Mouse (Mus musculus) MEL (cell line): ENCODE data around the gene Mgat1. TPM values are rescaled to one million over a fixed set of nuclear protein-coding genes. Genes with fewer than 3 reads are reported as not detected.
"Not testable (repeated sequence)": the region's sequence is repeated elsewhere in the genome, so short reads cannot be mapped to it uniquely, and the experiment has no call there.

Experiments
- DNase-seq: peaks from one replicate; pipeline ENCODE4 v3.0.0; 2011; ENCODE audit warnings: low read depth, low spot score
- H3K27ac ChIP-seq: 2 replicates; pipeline ENCODE4 v1.5.1; 2012; ENCODE audit warnings: low read depth, mild to moderate bottlenecking, control low read depth, low read length, moderate library complexity; ENCODE audit not compliant: control insufficient read depth
- H3K27me3 ChIP-seq, 2 experiments: fragments of 150-350 bp in 1 of 2; sonication (generic) in 1 of 2; 2 replicates each; pipeline ENCODE4 v1.6.1; 2012; ENCODE audit warnings: low read length in 2 of 2, mild to moderate bottlenecking in 2 of 2, improper control_type of control experiment in 1 of 2, moderate library complexity in 1 of 2; ENCODE audit not compliant: insufficient read depth in 2 of 2, control insufficient read depth in 1 of 2
- H3K36me3 ChIP-seq, 2 experiments: 2 replicates each; pipeline ENCODE4 v1.6.1; 2012 to 2014; ENCODE audit warnings: low read length in 2 of 2, improper control_type of control experiment in 1 of 2, inconsistent platforms in 1 of 2, mild to moderate bottlenecking in 1 of 2; ENCODE audit not compliant: insufficient read depth in 2 of 2, control insufficient read depth in 1 of 2
- H3K4me1 ChIP-seq, 2 experiments: fragments of 150-350 bp in 1 of 2; sonication (generic) in 1 of 2; 2 replicates each; pipeline ENCODE4 v1.6.1; 2012; ENCODE audit warnings: low read length in 2 of 2, improper control_type of control experiment in 1 of 2, mild to moderate bottlenecking in 1 of 2; ENCODE audit not compliant: insufficient read depth in 2 of 2, control insufficient read depth in 1 of 2
- H3K4me3 ChIP-seq, 2 experiments: fragments of 150-350 bp in 1 of 2; sonication (generic) in 1 of 2; 2 replicates each; pipeline ENCODE4 v1.5.1; 2012; ENCODE audit warnings: low read depth in 2 of 2, low read length in 2 of 2, mild to moderate bottlenecking in 2 of 2, moderate library complexity in 2 of 2, control low read depth in 1 of 2, improper control_type of control experiment in 1 of 2; ENCODE audit not compliant: control insufficient read depth in 1 of 2, insufficient read depth in 1 of 2
- H3K79me2 ChIP-seq: 2 replicates; pipeline ENCODE4 v1.6.1; 2012; ENCODE audit warnings: mild to moderate bottlenecking, low read length, moderate library complexity; ENCODE audit not compliant: control insufficient read depth, poor library complexity, insufficient read depth
- H3K9ac ChIP-seq: 2 replicates; pipeline ENCODE4 v1.6.1; 2012; ENCODE audit warnings: low read depth, mild to moderate bottlenecking, control low read depth, low read length, moderate library complexity; ENCODE audit not compliant: control insufficient read depth, poor library complexity, severe bottlenecking
- H3K9me3 ChIP-seq: fragments of 150-350 bp; sonication (generic); replicated peaks from 2 replicates; pipeline ENCODE4 v1.6.1; 2012; ENCODE audit warnings: mild to moderate bottlenecking, low read length, improper control_type of control experiment, moderate library complexity; ENCODE audit not compliant: insufficient read depth
- BHLHE40 ChIP-seq: IDR thresholded peaks from 2 replicates; pipeline ENCODE4 v1.6.1; 2012; ENCODE audit warnings: low read depth, mild to moderate bottlenecking, inconsistent platforms, low read length, improper control_type of control experiment, borderline replicate concordance
- ELF1 ChIP-seq: IDR thresholded peaks from 2 replicates; pipeline ENCODE4 v1.6.1; 2014; ENCODE audit warnings: low read depth, mild to moderate bottlenecking, inconsistent platforms, low read length, improper control_type of control experiment, moderate library complexity
- TCF12 ChIP-seq: IDR thresholded peaks from 2 replicates; pipeline ENCODE4 v1.6.1; 2014; ENCODE audit warnings: low read depth, mild to moderate bottlenecking, inconsistent platforms, low read length, improper control_type of control experiment, moderate library complexity
- polyA plus RNA-seq, 2 experiments: library from polyadenylated mRNA; stranded (reverse) in 1 of 2; unstranded in 1 of 2; fragments of >175 nt in 1 of 2; fragments of >200 nt in 1 of 2; gene quantifications; 2 replicates each; pipeline versions ENCODE4 v1.2.1 to v1.2.4; 2012; ENCODE audit warnings: low replicate concordance in 2 of 2, low read depth in 1 of 2; ENCODE audit not compliant: insufficient read length in 2 of 2, insufficient read depth in 1 of 2, missing spikeins in 1 of 2
- total RNA-seq: library from RNA; depleted of rRNA; stranded (reverse); fragments of 300-350 nt; gene quantifications from 2 replicates; pipeline ENCODE4 v1.2.3, GENCODE M21; 2012; rRNA removed

Mgat1 gene
- total and polyA plus RNA-seq, 3 experiments, result 41.1 to 44.3 TPM; not detected in 1

GRCm38 (mm10) chr11:49304441-49304840, 60.5 kb downstream of the Mgat1 start, which contains the start of gene Olfr10:
Gene Olfr10, plus strand, starts transcription at chr11:49304741.
- no peaks in the 10 kb centered on the region; the same call in 1 of the 2 replicates for H3K9me3 ChIP-seq
- H3K4me1 ChIP-seq, result no peaks in the 10 kb centered on the region
- H3K27me3 ChIP-seq, result peaks cover 0 to 2% of the 10 kb centered on the region in 2 experiments; a peak in 1 of 4 replicates
- no peak within 1 kb of the TSS for H3K4me3 ChIP-seq
- no peak within 1 kb of the TSS for H3K27ac ChIP-seq
- H3K79me2 ChIP-seq, result no peaks in the 10 kb centered on the region
- H3K36me3 ChIP-seq, result no peaks in the 10 kb centered on the region
- no peak within 1 kb of the TSS for H3K9ac ChIP-seq
- no peak for DNase-seq
- TF ChIP-seq BHLHE40 (no peak), ELF1 (no peak), TCF12 (no peak)

GRCm38 (mm10) chr11:49308547-49308946, 64.6 kb downstream of the Mgat1 start:
- H3K9ac ChIP-seq, H3K36me3 ChIP-seq, H3K79me2 ChIP-seq, H3K27ac ChIP-seq, H3K4me3 ChIP-seq, H3K4me1 ChIP-seq, H3K9me3 ChIP-seq, H3K27me3 ChIP-seq: not testable (repeated sequence)
- DNase-seq, result peak; percentile 18

Other genes starting within 250 kb of the Mgat1 start
- gene 9930111J21Rik2, start 192.9 kb upstream of the Mgat1 start, total RNA-seq, result 0.08 and 0.16 TPM in 2 replicates
- gene 9930111J21Rik2, start 192.9 kb upstream of the Mgat1 start, polyA plus RNA-seq, result under 1 TPM in 1 of 2 experiments, not detected in 1; 0.04 TPM
- gene Tgtp2, start 180.0 kb upstream of the Mgat1 start, total RNA-seq, result 0.75 and 0.77 TPM in 2 replicates
- gene Tgtp2, start 180.0 kb upstream of the Mgat1 start, polyA plus RNA-seq, result under 1 TPM in 1 of 2 experiments, not detected in 1; 0.54 TPM
- 35.2 and 48.0 TPM in 2 replicates for gene Ifi47, start 167.6 kb upstream of the Mgat1 start, total RNA-seq
- gene Ifi47, start 167.6 kb upstream of the Mgat1 start, polyA plus RNA-seq, result 10 to 100 TPM in 1 of 2 experiments, not detected in 1; 26.4 TPM
- gene Olfr1396, start 129.3 kb upstream of the Mgat1 start, total RNA-seq, result not detected in 2 replicates
- gene Olfr1396, start 129.3 kb upstream of the Mgat1 start, polyA plus RNA-seq, result under 1 TPM in 1 of 2 experiments, not detected in 1; 0.06 TPM
- gene Olfr1395, start 101.9 kb upstream of the Mgat1 start, total RNA-seq, result not detected in 2 replicates
- gene Olfr1395, start 101.9 kb upstream of the Mgat1 start, polyA plus RNA-seq, result not detected
- not detected in 2 replicates for gene Olfr1394, start 89.8 kb upstream of the Mgat1 start, total RNA-seq
- not detected for gene Olfr1394, start 89.8 kb upstream of the Mgat1 start, polyA plus RNA-seq
- gene Btnl9, start 57.0 kb upstream of the Mgat1 start, total RNA-seq, result not detected in 2 replicates
- gene Btnl9, start 57.0 kb upstream of the Mgat1 start, polyA plus RNA-seq, result under 1 TPM in 1 of 2 experiments, not detected in 1; 0.03 TPM
- 30.8 and 31.8 TPM in 2 replicates for gene Zfp62, start 40.9 kb upstream of the Mgat1 start, total RNA-seq
- gene Zfp62, start 40.9 kb upstream of the Mgat1 start, polyA plus RNA-seq, result 100 to 1,000 TPM in 1 of 2 experiments, 10 to 100 TPM in 1; 16.7 to 132 TPM
- gene Olfr1393, start 34.1 kb downstream of the Mgat1 start, total RNA-seq, result not detected in 2 replicates
- gene Olfr1393, start 34.1 kb downstream of the Mgat1 start, polyA plus RNA-seq, result not detected
- gene Olfr1392, start 41.1 kb downstream of the Mgat1 start, total RNA-seq, result not detected in 2 replicates
- gene Olfr1392, start 41.1 kb downstream of the Mgat1 start, polyA plus RNA-seq, result not detected
- gene Olfr10, start 60.5 kb downstream of the Mgat1 start, total RNA-seq, result not detected in 2 replicates
- gene Olfr10, start 60.5 kb downstream of the Mgat1 start, polyA plus RNA-seq, result not detected
- gene Olfr1391, start 78.6 kb downstream of the Mgat1 start, total RNA-seq, result not detected in 2 replicates
- not detected for gene Olfr1391, start 78.6 kb downstream of the Mgat1 start, polyA plus RNA-seq
- gene Olfr1390, start 91.0 kb downstream of the Mgat1 start, total RNA-seq, result not detected in 2 replicates
- not detected for gene Olfr1390, start 91.0 kb downstream of the Mgat1 start, polyA plus RNA-seq
- gene Olfr1389, start 178.9 kb downstream of the Mgat1 start, total RNA-seq, result not detected in 2 replicates
- not detected for gene Olfr1389, start 178.9 kb downstream of the Mgat1 start, polyA plus RNA-seq
- gene Olfr1388, start 192.4 kb downstream of the Mgat1 start, total RNA-seq, result 0.10 and 0.15 TPM in 2 replicates
- 100 to 1,000 TPM in 1 of 2 experiments, not detected in 1; 974 TPM for gene Olfr1388, start 192.4 kb downstream of the Mgat1 start, polyA plus RNA-seq
- gene Olfr1387, start 211.2 kb downstream of the Mgat1 start, total RNA-seq, result not detected in 2 replicates
- not detected for gene Olfr1387, start 211.2 kb downstream of the Mgat1 start, polyA plus RNA-seq
- gene Olfr1386, start 220.9 kb downstream of the Mgat1 start, total RNA-seq, result not detected in 2 replicates
- gene Olfr1386, start 220.9 kb downstream of the Mgat1 start, polyA plus RNA-seq, result not detected
- not detected in 2 replicates for gene Olfr1385, start 244.9 kb downstream of the Mgat1 start, total RNA-seq
- not detected for gene Olfr1385, start 244.9 kb downstream of the Mgat1 start, polyA plus RNA-seq